Mouse (Mus musculus) mature B cell (primary cell): ENCODE results near the gene Ppfibp1.

Source experiments
- in situ Hi-C: fragments of 300-500 bp; cut with MboI; formaldehyde crosslinking; loops from 2 replicates; pipeline ENCODE4 v1.14.3; 2019

Gene Ppfibp1

DNA sequence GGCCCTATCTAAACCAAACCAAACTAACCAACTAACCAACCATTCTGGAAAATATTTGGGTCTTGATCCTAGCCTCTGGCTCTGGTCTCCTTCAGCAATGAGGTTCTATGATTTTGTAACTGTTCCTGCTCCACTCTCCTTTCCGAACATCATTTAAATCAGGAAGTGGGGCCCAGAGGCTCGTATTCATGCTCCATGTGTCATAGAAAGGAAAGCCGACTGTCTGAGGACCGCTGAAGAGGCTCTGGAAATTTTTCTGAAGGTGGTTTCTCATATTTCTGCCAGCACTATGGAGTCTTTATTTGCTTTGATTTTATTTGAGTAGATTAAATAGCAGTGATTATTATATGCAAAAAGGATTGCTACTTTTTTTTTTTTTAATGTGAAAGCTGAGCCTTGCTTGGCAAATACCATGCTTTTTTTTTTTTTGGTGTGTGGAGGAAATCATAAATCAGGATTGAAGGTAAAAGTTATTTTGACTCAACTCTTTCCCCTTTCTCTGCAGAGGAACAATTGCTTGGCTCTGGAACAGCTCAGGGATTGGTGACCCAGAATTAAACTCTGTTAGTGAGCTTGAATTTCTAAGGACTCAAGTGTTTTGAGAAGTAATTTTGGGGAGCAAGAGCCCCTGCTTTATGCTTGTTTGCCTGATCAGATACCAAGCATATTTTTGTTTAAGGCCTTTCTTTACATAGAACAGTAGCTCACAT, 25.4 kb downstream of the Ppfibp1 start:
- in situ Hi-C loops = no loop called here

DNA sequence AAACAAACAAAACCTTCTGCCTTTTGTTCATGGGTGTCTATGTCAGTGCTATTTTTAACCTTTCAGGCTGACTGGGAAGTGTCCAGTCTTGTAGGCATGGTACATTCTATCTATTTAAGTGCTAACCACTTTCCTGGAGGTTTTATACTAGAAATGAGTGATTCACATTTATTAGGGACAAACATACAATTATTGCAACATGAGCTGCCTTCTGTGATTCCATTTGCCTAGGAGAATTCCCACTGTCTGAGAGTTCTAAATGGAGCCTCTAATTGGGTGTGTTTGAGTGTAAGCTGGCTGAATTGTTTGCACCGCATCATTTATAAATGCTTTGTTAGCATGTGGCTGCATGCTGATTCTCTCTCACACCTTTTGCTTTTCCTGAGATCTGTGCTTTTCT, 27.5 kb downstream of the Ppfibp1 start:
- in situ Hi-C loops = no loop called here

DNA sequence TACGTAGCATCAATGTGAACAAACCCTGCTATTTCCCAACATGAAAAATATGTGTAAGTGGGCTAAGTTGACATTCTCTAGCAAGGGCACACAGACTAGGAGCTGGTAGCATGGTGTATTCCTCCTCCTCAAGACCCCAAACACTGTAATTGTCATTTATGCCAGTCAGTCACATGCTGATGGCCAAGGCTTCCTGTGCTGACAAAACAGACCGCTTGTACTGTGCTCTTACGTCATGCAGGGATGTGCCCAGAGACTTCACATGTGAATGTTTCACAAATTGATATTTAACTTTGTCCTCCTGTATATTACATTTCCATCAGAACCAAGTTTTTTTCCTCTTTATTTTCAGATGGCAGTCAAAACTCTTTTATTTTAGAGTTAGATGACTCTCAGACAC, 29.1 kb downstream of the Ppfibp1 start:
- in situ Hi-C loops = no loop called here

DNA sequence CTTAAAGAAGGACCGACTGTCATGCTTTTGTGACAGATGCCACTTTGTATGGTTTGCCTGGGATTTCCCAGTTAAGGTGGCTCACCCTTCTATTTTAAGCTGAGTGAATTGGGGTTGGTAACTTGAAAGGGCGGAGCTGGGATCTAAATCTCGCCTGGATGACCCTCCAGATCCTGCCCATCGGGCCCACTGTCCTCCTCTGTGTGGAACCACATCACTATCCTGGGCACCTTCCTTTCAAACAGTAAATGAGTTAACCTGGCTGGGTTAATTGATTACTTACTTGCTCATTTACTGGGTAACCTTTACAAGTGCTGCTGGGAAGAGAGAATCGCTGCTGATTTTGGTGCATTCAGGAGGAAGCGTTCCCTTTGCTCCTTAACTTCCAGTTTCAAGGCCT, 30.1 kb downstream of the Ppfibp1 start:
- in situ Hi-C loops = no loop called here

DNA sequence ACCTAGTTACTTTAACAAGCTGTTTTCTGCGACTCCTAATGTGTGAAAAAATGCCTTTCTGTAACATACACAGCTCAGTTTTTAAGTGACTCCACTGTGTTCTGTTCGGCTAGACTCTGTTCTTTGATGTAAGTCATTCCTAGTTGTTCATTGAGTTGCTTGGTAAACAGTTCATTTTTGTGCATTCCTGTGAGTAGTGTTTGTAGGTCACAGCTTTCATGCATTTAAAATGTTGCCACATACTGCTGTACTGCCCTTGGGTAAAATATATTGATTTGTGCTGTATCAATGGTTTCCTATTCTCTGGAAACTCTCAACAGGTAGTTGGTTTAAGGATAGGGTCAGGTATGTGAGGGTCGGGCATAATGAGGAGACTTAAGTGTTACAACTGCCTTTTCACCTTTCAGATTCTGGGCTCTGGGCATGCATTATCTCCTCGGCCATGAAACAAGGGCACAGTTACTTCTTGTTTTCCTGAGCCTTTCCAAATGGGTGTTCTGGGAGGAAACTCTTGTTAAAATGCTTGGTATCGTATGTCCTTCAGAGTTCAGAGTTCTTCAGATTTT, 38.2 kb downstream of the Ppfibp1 start:
- in situ Hi-C loops = no loop called here

DNA sequence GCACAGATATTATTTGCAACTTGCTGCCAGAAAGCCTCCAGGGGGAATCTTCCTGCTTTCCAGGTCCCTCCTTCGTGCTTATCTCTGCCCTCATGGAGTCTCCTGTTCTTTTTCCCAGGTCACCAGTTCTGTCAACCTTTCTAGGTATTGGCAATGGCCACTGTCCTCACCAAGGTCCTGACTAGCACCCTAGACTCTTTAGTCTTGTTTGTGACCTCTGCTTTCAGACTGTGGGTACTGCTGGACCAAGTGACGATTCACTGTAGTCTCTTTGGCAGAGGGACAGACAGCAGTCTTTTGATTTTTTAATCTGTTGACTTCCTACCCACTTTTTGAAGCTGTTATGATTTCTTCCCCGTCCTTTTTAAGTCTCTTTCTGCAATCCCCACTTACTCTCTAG, 39.8 kb downstream of the Ppfibp1 start:
- in situ Hi-C loops = no loop called here

DNA sequence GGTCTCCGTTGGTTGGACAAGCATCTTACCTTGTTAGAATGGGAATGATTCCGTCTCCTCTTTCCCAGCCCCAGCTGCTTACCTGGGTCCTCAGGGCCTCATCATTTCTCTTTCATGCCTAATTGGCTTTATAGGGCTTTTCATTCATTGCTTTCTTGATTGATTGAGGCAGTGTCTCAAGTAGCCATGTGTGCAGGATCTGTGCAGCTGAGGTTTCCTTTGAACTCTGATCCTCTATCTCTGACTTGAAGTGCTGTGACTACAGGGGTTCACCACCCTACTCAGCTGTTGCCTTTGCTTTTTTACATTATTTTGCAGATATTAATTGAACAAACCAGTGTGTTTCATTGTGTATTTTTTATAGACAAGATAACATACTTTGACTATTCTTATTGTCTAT, 40.7 kb downstream of the Ppfibp1 start:
- in situ Hi-C loops = no loop called here

DNA sequence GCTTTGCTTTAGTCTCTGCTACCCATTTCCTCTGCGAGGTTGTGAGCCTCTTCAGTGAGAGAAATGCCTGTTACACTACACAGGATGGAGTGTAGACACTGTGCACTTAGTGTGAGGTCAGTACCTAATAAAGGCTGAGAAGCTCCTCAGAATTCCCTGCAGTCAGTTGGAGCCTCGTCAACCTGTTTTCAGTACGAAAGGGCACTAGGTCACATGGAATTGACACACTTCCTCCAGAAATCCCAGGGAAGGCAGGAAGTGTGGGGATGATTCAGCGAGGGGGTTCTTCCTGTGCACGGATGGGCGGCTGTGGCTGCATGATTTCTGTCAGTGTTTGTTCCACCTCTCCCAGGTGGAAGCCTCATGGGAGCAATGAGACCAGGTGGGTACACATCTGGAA, 44.8 kb downstream of the Ppfibp1 start:
- in situ Hi-C loops = no loop called here

DNA sequence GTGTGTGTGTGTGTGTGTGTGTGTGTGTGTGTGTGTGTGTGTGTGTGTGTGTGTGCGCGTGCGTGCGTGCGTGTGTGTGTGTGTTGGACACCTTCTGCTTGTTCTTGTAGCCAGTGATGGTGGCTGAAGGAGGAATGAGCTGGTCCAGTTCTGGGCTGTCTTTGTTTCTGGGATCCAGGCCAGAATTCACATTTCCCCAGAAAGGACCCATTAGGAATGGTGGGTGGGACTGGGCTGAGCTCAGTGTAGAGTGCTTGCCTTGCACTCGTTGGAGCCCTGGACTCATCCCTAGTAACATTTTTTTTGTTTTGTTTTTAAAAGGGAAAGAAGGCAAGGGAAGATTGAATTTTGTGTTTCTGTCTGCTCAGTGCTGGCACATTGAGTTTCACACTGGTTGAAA, 47.7 kb downstream of the Ppfibp1 start:
- in situ Hi-C loops = no loop called here

DNA sequence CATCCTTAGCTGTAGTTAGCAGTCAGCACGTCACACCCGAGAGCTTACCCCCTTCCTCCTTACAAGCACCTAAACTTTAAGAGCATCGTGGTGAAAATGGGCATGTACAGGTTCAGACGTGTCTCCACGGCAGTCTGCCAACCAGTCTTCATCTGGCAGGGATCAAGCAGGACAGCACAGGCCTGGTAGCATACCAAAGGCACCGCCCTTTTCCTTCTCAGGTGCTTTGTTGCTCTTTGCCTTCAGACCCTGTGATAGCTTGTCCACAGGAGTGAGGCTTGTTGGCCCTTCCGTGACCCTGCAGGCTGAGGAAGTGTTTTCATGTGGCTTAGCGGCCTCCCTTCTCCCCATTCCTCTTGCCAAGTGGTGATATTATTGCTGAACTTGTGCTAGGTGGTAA, 50.7 kb downstream of the Ppfibp1 start:
- in situ Hi-C loops = no loop called here

DNA sequence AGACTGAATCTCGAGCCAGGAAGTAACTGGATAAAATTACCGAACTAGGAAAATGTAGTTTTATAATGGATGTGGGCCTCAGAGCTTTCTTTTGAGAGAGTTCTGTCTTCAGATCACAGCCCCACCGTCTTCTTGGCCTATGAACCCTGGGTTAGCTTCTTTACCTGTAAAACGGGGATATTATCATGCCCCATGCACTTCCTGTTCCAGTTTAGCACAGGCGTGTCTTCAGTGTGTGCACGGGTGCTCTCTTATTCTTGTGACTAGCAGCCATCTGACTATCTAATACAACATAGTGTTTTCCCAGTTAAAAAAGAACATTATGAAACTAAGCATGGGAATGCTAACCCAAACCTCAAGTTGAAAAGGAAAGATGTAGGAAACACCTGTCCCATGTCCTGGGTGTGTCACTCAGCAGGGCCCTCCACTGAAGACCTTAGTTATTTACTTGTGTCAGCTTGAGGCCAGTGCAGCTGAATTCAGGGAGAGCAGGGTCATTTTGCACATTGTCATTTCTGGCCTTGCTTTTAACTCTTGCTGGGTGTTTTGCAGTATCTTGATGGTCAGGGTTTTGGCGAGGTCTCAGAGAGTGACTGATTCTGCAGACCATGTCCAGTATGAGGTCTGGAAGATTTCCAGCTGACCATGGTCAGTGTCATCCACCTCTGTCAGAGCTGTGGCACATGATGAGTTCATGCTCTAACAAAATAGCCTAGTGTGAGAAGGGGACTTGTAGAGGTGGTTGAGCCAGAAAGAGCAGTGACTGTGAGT, 53.4 kb downstream of the Ppfibp1 start:
- in situ Hi-C loops = no loop called here

DNA sequence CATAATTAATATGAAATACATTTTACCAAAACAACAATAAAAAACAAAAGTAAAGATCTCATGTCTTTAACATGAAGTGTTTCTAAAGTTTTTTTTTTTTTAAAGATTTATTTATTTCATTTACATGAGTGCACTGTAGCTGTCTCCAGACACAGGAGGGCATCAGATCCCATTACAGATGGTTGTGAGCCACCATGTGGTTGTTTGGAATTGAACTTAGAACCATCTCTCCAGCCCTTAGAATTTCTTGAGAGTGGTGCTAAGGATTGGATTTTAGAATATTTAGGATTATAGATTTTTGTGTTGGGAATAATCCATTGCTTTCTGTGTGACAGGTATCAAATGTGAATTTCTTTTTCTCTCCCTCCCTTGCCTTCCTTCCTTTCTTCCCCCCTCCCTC, 55.7 kb downstream of the Ppfibp1 start:
- in situ Hi-C loops = no loop called here

DNA sequence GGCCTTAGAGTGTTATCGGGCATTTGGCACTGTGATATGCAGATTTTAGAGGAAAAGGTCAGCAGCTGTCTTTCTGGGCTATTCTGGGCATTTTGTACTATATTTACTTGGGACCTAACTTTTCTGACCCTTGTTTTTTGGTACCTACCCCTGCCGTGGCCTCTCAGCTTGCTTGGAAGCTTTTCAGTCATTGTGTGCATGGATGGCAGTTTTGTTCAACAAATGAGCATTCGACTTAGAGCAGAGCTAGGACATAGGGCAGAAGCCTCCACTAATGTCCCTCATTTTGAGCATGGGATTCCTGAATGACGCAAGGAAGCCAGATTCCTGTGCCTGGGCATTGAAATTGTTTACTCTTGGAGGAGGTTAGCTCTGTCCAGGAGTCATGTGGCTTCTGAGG, 56.5 kb downstream of the Ppfibp1 start:
- in situ Hi-C loops = no loop called here

DNA sequence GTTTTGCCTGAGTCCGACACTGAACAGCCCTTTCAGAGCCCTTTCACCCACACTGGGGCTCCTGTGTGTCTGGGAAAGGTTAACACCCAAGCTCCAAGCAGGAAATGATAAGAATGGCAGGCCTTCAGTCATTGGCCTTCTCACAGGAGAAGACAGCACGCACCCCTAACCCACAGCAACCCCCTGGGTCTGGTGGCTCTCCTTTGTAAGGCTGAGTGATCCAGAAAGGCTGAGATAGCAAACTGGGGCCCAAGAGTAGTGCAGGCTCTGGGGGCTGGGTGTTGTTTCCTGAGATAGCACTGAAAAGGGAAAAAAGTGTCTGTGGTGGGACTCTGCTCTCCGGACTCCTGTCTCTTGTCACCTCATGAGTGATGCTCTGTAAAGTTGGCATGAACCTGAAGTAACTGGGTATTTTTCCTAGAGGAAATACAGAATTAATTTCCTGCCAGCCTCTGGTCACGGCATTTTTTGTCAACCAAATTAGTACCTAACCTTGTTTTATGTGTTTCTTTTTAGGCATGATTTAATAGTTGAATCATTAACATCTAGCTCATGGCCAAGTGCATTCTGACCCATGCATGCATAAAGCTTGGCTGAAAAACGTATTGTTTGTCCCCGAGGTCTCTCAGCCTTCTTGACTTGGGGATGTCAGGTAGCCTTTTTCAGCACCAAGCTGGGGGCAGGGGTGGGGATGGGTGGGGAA, 58.2 kb downstream of the Ppfibp1 start:
- in situ Hi-C loops = no loop called here

DNA sequence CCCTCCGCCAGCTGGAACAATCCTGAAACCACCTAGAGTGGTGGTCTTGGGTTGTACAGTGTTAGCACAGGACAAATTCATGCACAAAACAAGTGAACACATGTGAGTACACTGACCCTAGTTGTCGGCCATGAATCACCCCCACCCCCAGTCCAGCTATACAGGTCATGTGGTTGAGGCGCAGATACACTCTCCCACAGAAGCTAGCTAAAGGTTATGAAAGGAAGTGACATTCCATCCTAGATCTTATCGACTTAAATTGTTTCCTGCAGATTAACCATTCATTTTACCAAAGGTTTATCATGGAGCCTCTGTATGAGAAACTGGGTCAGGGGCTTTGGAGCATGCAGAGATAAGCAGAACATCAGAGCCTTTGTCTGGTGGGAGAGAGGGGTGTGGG, 58.9 kb downstream of the Ppfibp1 start:
- in situ Hi-C loops = no loop called here

DNA sequence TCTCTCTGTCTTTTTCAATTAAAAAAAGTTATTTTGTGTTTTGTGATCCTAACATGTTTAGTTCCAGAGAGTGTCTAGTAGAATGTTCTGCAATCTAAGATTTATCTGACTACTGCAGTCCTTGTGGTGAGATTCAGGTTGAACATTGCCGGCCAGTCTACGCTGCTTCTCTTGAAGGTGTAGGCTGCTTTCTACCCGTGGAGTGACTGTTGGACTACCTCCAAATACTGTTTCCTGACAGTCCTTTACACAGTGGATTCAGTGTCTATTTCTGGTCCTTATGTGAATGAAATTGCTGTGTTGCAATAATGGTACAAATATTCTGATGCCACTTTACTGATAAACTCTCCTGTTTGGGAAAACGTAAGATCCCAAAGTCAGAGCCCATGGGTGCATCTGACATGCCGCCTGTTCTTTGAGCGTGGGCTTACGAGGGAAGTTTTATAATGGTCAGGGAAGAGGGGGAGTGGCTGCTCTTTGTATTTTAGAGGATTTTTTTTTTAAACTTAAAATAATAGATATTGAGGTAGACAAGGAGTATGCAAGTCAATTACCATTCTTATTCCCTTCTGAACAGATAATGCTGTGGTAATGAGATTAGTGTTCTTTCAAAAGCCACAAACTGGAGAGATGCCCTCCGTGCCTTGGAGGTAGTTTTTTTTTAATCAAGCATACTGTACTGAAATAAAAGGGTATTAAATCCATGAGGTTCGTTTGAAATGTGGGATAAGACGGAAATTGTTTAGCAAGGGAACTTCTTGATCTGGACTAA, 61.6 kb downstream of the Ppfibp1 start:
- in situ Hi-C loops = no loop called here

DNA sequence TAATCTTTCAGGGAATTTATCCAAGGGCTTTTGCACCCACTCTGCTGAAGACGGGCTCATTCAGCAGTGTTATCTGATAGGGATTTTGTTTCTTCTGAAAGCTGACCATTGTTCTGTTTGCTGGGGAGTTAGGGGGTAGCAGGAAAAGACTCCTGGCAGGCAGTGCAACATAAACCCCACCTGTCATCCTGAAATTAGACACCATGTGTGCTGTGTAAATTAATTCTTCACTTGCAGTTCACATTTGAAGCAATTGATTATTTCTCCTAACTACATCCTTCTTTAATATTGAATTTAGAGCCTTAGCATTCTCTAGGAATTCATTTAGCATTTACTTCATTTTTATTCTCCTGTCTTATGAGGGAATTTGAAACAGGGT, 62.2 kb downstream of the Ppfibp1 start:
- in situ Hi-C loops = no loop called here

DNA sequence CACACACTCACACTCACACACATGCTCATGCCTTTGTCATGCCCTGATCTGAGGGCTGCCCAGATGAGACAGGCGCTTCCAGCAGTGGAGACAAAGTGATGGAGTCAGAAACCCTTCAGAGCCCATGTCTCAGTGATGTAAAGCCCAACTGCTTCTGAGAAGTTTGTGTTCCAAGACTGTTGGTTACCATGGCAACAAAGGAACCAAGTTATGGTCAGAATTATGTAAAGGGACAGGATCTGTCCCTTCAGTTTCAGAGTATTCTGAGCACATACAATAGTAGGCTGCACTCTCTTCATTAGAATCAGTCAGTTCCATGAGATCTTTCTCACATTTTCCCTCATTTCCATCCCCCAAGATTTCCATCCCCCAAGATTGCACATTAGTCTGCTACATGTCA, 66.0 kb downstream of the Ppfibp1 start, which contains the start of gene 1700034J05Rik:
Gene 1700034J05Rik, minus strand, starts transcription at position 165 of the 400 bp plus-strand sequence.
- in situ Hi-C loops = no loop called here

DNA sequence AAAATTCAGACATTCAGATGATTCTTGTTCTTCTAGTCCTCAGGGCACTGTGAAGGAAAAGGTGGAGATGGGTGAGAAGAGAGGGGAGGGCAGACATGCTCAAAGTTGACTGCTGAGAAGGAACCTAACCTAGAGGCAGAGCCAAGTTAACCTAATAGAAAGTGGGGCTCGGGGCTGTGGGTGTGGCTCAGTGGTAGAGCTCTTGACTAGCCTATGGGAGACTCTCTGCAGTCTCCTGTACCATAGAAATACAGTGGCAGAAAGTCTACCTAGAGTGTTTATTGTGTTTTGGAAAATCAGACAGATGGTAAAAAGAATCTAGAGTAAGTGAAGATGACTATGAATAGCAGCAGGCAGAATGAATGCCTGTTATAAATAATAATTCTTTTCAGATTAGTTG, 67.2 kb downstream of the Ppfibp1 start:
- in situ Hi-C loops = no loop called here

DNA sequence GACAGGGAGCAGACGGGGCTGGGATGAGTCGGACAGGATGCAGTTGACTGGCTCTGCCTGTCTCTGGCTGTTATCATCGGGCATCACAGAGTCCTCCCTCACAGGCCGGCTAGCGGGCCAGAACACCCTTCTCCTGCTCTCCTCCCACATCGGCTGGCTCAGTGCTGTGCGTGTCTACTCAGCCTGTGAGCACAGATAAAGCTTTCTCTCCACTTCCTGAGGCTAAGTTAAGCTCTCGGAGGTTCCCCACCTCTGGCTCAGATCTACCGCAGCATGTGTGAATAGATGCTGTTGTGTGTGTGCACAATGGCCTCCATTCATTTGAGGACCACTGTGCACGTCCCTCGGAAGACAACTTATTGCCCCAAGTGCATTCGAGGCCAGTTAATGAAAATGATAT, 67.6 kb downstream of the Ppfibp1 start:
- in situ Hi-C loops = no loop called here

DNA sequence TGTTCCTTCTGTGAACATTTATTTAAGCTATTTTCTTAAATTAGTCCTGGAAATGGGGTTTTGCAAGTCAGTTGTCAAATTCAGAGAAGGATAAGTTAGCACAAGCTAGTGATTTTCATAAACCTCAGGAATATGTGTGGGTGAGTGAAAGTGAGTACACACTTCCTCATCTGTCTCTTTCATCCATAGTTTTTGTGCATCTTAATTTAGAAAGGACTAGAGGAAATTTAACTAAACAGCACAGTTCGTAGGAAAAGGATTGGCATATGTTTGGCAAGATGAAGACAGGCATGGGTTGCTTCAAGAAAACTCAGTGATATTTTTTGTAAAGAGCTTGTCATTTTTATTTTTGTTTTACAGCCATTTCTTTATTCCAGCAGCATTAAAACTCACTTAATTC, 68.7 kb downstream of the Ppfibp1 start:
- in situ Hi-C loops = no loop called here

DNA sequence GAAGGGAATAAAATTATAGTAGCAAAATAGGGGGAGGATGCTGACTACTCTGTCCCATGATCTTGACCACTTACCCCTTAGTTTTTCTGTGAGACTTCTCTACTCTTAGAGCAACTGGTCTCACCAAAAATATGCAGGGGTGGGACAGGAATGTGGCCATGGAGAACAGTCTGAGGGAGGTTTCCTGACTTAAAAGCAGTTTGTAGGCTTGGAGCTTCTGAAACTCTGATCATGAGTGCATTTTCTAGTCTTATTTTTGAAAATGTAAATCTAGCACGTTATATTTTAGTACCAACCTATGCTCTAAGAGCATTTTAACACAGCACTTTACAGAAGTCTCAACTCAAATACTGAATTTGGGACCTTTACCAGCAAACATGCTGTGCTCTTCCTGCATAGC, 70.4 kb downstream of the Ppfibp1 start:
- in situ Hi-C loops = no loop called here
